Mouse (Mus musculus) hematopoietic stem cell, adult 5-6 weeks (primary cell): Measurements from ENCODE around the gene Plod3. TPM values are rescaled to one million over a fixed set of nuclear protein-coding genes. Genes with fewer than 3 reads are reported as not detected.

Experiments
- ATAC-seq, 2 experiments: fragments of 125-278 bp in 1 of 2; replicated peaks in 1 of 2; 2 replicates each; pipeline ENCODE4 v1.8.0; 2016 to 2017; ENCODE audit warnings: inconsistent platforms in 2 of 2, mild to moderate bottlenecking in 2 of 2, moderate number of reproducible peaks in 2 of 2, low read depth in 1 of 2, moderate TSS enrichment in 1 of 2; ENCODE audit not compliant: low FRiP score in 2 of 2, poor library complexity in 2 of 2, severe bottlenecking in 2 of 2, insufficient read depth in 1 of 2, low TSS enrichment in 1 of 2
- total RNA-seq: library from RNA; stranded (forward); fragments of 172-1452, 232-1000 nt; gene quantifications from 2 replicates; pipeline ENCODE4 v1.2.3, GENCODE M21; 2017

Plod3 gene
- total RNA-seq, 1 experiment from 2014 or later: 37.8 TPM

DNA sequence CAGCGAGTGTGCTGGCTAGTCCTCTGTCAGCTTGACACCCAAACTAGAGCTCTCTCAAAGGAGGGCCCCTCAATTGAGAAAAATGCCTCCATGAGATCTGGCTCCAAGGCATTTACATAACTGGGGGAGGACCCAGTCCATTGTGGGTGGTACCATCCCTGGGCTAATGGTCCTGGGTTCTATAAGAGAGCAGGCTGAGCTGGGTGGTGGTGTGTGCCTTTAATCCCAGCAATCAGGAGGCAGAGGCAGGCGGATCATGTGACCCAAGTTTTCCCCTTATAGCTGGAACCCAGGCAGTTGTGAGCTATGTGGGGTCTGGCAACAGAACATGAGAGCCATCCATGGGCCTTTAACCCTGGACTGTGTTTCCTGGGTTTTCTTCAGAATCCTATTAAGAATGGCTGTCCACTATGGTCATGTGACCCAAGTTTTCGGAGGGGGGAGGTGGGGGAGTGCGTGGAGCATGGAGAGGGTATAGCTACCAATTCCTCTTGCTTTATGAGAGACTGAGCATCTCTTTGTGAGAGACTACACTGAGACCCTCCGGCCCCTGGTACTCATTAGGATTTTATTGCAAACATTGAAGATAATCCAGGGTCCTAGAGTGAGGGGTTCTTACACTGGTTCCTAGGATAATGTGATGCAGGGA lies 25.4 kb upstream of the Plod3 start:
- no peak for ATAC-seq

DNA sequence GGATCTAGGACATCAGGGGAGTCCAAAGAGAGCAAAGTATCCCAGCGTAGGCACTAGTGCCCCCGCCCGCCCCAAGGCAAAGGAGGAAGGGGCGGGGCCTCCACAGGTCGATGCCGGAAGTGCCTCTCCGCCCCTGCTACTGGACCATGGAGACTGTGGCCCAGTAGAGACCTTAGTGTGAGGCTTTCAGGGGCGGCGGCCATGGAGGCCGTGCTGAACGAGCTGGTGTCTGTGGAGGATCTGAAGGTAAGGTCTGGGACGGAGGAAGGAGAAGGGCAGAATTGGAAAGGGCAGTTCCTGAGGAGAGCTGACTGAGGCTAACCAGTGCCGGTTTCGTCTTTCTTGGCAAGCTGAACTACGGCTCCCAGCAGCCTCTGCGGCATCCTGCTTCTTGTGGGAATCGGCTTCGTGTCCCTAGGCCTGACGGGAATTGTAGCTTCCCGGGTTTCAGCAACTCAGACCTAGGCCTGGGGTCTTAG lies 24.8 kb upstream of the Plod3 start:
- ATAC-seq: peak; percentile 85 to 93

DNA sequence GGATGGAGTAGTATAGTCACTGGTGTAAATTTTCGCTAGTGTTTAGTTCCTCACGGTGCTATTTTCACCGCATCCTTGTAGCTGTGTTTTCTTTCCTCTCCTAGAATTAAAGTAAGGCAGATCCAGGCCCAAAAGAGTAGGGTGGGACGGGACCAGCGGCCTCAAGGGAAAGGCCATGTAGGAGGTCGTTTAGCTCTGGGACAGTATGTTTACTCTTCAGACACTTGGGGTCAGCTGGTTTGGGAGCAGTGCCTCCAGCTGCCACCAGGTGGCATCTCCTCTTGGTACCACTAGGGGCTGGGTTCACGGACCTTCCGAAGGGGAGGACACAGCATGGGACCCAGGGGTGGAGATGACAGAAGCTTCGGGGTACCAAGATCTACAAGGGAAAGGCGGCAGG lies 24.3 kb upstream of the Plod3 start:
- peak; percentile 81 to 89 for ATAC-seq

DNA sequence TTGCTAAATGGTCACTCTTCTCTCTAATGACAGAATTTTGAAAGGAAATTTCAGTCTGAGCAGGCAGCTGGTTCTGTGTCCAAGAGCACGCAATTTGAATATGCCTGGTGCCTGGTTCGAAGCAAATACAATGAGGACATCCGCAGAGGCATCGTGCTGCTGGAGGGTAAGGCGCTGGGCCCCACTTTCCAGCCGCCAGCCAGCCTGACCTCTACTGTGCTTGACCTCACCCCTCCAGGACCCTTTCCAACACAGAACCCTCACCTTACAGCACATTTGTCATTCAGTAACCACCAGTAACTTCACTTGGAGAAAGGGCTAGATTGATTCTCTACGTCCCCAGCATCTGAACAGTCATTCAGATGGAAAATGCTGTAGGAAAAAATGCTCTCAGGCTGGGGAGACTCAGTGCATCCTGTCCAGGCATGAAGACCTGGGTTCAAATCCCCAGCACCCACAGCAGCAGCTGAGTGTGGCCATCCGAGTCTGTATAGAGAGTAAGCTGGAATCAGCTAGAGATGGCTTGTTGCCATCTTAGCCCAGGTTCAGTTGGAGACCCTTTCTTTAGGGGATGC lies 23.8 kb upstream of the Plod3 start:
- no peak for ATAC-seq

DNA sequence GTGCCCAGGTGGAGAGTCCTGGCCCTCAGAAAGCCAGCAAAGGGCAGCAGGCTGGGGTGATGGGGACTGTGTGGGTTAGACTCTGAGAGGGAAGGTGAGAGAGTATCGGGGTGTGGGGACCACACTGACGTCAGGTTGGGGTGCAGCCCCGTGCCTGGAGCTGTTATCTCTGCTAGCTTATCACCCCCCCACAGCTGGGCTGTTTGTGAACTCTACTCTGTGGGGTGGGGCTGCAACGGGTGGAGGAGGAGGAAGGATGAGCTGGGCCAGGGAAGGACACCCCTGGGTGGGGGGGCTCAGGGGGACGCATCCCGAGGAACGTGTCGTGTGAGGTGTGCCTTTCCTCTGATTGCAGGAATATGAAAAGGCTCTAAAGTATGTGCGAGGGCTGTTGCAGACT lies 21.6 kb upstream of the Plod3 start:
- ATAC-seq: no peak

DNA sequence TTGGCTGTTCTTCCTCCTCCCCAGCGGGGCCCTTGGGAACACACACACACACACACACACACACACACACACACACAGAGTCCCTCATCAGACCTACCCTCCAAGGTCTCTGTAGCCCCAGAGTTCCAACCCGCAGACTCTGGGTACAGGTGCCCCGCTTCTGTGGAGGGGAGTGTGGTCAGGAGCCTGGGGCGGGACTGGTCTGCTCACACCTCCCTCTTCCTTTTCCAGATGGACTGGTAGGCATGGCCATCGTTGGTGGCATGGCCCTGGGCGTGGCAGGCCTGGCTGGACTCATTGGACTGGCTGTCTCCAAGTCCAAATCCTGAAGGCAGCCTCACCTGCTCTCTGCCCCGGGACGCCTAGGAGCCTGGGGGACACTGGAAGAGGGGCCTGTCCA lies 21.1 kb upstream of the Plod3 start:
- no peak for ATAC-seq

DNA sequence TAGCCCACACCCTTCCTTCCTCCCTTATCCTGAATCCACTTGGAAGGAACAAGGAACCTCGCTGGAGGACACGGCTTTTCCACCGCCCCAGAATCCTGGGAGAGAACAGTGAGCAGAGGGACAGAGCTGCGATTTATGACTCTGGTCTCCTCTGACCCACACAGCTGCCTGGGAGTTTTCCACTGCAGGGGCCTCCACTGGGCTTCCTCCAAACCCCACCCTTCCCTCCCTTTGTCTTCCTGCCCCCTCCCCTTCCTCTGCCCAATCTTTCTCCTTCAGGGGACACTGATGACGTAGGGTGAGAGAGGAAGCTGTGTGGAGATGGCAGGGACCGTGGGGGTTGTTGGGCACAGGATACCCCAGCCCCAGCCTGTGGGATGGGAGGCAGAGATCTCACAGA lies 20.5 kb upstream of the Plod3 start, which contains the start of gene Cldn15:
Gene Cldn15, plus strand, starts transcription at position 286 of the 400 bp plus-strand sequence.
- ATAC-seq: no peak

DNA sequence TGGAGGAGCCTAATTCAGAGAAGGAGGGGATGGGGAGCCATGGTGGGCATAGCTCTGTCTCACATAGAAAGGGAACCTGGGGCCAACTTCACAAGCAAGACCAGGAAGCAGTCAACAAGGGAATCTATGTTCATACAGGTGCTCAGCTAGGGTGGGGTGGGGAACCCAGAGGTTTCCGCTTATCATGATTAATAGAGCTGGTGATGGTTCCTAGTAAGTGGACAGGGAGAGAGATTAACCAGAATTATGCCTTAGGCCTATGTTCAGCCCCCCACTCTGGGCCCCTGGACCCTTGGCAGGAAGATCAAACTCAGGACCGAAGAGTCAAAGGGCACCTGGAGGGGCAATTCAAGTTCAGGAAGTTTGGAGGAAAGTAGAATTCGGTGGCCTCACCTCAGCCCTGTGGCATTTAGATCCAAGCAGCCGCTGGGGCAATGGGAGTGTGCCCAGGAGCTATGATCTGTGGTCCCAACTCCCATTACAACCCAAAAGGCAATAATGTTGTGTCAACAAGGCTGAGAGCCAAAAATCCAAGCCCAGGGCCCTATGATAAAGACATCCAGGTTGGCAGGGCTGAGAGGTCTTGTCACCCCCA lies 19.9 kb upstream of the Plod3 start:
- no peak for ATAC-seq

DNA sequence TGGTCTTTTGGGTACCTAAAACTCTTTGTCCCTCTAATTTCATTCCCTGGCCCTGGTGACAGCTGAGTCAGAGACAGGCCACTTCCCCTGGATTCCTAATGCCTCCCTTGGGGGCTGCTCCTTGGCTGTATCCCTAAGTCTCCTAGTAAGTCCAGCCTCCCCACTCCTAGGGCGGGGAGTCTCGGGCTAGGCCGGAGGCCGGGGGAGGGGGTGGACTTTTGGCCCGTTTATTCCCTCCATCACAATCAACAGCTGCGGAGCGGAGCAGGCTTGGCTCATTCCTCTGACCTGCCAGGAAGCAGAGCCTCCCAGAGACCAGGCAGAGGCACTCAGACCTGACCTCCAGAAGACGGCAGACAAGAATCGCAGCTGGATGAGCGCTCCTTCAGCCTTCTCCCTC lies 19.2 kb upstream of the Plod3 start:
- no peak for ATAC-seq

DNA sequence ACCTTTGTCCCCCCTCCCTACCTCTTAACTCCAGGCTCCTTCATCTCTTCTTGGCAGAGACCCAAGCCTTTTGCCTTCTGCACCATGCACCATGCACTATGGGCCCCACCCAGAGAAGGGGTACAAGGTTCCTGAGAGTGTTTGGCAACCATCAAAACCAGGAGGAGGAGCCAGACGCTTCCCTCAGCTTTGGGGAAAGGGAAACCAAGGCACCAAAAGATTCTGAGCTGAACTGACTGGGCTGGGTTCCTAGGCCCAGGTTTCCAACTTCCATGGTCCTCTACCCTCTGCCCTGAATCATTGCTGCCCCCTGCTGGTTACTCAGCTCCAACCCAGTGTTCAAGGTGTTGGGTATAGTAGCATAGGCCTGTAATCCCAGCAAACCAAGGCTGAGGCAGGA lies 16.1 kb upstream of the Plod3 start:
- ATAC-seq: peak; percentile 63 to 66; a peak in 2 of 4 replicates

DNA sequence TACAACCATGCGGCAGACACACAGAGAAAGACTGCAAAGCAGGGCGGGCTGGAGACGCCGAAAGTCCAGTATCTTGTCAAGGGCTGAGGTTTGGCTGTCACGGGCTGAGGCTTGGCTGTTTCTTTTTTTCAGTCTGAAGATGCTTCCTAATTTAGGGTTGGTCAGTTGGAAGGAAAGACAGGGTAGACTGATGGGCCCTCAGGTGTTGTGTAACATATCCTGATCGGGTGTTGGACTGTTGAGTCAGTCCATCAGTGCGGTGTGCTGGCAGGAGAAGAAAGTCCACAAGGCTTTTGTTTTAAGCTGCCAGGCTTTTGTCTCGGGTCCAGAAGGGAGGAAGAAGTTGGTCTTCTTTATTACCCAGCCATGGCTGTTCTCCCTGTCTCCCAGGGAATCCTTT lies 13.1 kb upstream of the Plod3 start:
- ATAC-seq: no peak

DNA sequence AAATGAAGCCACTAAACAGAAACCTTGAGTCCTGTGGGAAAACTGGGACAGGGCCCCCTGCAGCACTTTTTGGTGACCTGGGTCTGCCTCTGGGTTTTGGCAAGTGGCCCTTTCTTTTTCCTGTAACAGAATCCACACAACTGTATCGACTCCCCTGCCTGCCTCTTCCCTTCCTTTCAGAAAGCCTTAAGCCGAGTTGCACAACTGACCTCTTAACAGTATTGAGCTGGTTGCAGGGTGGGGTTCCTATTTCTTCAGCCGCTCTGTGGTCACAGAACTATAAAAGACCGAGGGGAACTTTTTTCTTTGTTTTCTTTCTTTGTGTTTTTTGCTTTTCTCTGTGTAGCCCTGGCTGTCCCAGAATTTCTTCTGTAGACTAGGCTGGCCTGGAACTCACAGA lies 9.1 kb upstream of the Plod3 start:
- peak; percentile 44 to 57; a peak in 2 of 4 replicates for ATAC-seq

DNA sequence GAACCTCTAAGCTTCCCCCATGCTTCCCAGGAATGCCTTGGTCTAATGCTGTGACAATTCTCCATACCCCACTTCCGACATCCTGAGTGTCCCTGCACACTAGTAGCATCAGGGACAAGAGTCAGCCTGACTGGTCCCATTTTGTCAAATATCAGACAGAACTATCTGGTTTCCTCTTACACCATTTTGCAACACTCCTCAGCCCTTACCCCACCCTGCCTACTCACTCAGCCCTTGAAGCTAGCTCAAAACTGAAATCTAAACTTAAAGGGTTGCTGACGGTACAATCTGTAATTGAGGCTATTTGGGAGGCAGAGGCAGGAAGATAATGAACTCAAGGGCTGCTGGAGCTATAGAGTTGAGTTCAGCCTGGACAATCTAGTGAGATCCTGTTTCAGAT lies 7.1 kb upstream of the Plod3 start:
- no peak for ATAC-seq

DNA sequence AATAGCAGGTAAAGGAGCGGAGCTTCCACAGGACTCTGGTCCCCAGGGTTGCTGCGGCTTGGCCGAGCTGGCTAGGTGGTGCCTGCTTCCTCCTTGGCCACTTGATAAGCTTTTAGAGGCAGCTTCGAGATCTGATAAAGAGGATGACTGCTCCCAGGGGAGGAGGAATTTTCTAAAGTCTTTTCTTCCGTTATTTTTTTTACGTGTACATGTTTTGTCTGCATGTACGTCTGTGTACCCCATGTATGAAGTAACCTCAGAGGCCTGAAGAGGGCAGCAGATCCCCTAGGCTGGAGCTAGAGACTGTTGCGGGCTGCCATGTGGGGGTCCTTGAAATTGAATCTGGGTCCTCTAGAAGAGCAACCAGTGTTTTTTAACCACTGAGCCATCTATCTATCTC lies 5.8 kb upstream of the Plod3 start:
- no peak for ATAC-seq

DNA sequence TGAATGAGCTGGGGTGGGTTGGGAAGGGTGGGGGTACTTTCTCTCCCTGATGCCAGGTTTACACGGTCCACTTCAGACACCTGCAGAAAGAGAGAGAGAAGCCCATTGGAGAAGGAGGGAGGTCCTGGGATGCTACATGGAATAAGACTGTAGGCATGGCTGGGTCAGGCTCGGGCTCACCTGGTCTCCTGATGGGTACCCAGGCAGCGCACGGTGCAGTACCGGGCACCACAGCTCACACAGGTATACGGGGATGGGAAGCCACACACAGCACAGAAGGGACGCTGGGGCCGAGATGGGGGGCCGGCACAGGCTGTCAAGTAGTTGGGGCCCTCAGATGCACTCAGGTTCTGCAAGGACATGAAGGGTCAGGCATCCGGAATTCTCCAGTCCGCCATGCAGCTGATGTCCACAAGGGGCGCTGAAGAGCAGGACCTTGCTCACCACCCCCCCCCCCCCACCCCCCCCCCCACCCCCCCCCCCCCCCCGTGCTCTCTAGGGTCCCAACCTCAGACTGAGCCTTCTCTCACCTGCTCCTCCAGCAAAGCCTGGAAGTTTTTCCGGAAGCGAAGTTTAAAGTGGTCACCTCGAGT lies 4.4 kb upstream of the Plod3 start:
- no peak for ATAC-seq

DNA sequence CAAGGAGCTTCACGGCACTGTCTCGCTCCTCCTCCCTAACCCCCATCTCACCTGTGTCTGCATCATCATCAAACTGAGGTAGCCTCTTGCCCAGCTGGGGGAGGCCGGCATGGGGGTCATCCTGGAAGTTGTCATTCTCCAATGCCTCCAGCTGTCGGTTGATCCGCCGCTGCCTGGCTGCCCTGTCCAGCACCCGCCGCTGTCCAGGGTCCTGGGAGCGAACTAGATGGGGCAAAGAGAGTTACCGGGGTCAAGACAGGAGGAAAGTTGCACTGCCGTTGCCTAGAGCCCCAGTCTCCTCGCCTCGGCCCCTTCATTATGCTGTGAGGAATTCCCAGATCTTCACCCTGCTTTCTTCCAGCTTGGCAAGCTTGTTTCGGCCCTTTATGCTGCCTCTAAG lies 2.0 kb upstream of the Plod3 start:
- no peak for ATAC-seq

DNA sequence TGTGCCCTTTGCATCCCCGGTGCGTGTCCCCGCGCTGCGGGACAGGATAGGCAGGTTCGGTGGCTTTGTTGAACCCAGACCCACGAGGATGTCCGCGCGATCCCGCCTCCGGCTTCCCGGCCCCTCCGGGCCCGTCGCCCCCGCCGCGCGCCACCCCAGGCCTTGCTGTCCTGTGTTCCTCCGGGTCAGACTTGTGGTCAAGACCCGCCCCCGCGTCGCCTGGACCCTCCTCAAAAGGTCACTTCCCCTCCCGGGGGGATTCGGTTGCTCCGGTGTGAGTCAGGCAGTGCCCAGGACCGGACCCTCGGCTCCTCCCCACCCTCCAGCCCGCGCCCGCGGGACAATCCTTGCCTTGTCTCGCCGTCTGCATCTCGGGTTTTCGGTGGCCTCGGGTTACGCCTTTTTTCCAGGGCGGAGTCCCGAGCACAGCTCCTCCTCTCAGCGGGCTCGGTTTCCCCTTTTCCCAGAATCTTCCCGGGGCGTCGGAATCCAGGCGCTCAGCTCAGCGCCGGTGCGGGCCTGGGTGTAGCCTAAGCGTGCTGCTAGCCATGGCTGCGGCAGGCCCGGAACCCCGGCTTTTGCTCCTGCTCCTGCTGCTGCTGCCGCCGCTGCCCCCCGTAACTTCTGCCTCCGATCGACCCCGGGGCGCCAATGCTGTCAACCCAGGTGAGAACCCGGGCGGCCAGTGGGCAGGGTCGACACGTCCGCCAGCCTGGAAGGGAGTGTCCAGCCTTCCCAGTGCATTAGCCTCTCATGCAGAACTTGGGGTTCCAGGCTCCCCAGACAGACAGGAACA lies 517 bp downstream of the Plod3 start:
- ATAC-seq: peak in 1 of 2 experiments; percentile 29; a peak in 1 of 4 replicates

DNA sequence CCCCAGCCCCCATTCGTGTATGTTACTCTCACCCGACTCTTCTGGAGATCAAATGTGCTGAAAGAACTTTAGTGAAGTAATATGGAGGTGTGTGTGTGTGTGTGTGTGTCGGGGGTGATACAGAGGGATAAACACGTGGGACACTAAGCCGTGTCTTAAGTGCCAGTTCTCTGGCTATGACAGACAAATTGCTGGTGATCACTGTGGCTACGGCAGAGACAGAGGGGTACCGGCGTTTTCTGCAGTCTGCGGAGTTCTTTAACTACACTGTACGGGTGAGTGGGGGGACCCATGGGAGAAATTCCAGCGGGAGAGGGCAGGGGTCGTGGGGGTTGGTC lies 1.1 kb downstream of the Plod3 start, which contains the start of gene Znhit1:
Gene Znhit1, minus strand, starts transcription at position 88 of the 338 bp plus-strand sequence.
- ATAC-seq: no peak
